Mouse (Mus musculus) limb, embryonic 13.5 days (tissue): ENCODE measurements around the gene Rrp1b. TPM values are rescaled to one million over a fixed set of nuclear protein-coding genes. Genes with fewer than 3 reads are reported as not detected.
A peak's percentile ranks its signal among the peaks of the same experiment; 100 is the strongest.

ENCODE experiments used
- ATAC-seq: fragments of 200-750 bp; cut with Nextera tagmentation; 2 replicates; pipeline ENCODE4 v1.8.0; 2017; ENCODE audit warnings: low read depth, moderate number of reproducible peaks, moderate TSS enrichment; ENCODE audit not compliant: low FRiP score
- H3K27ac ChIP-seq: fragments of 300-500 bp; sonication (generic); 2 replicates; pipeline ENCODE4 v1.5.1; 2015; ENCODE audit warnings: inconsistent platforms, mild to moderate bottlenecking, moderate library complexity
- H3K27me3 ChIP-seq: fragments of 300-500 bp; sonication (generic); 2 replicates; pipeline ENCODE4 v1.6.1; 2015; ENCODE audit warnings: mild to moderate bottlenecking, inconsistent platforms
- H3K36me3 ChIP-seq: fragments of 300-500 bp; sonication (generic); 2 replicates; pipeline ENCODE4 v1.6.1; 2015; ENCODE audit warnings: inconsistent platforms, mild to moderate bottlenecking, moderate library complexity
- H3K4me1 ChIP-seq: fragments of 300-500 bp; sonication (generic); 2 replicates; pipeline ENCODE4 v1.6.1; 2015; ENCODE audit warnings: inconsistent platforms
- H3K4me2 ChIP-seq: fragments of 300-500 bp; sonication (generic); replicated peaks from 2 replicates; pipeline ENCODE4 v1.6.1; 2015; ENCODE audit warnings: inconsistent platforms, mild to moderate bottlenecking, moderate library complexity
- H3K4me3 ChIP-seq: fragments of 300-500 bp; sonication (generic); 2 replicates; pipeline ENCODE4 v1.5.1; 2015; ENCODE audit warnings: moderate library complexity, mild to moderate bottlenecking, inconsistent platforms
- H3K9ac ChIP-seq: fragments of 300-500 bp; sonication (generic); 2 replicates; pipeline ENCODE4 v1.6.1; 2015; ENCODE audit warnings: mild to moderate bottlenecking, inconsistent platforms
- H3K9me3 ChIP-seq: fragments of 300-500 bp; sonication (generic); 2 replicates; pipeline ENCODE4 v1.6.1; 2016; ENCODE audit warnings: inconsistent platforms
- WGBS: fragments of 180-500 bp; shearing (Covaris S2); methylation state at CpG from one replicate; pipeline ENCODE4 v1.1.7; 2015; 5-methylcytosine and 5-hydroxymethylcytosine counted together
- polyA plus RNA-seq: library from polyadenylated mRNA; unstranded; fragments of >200 nt; fragmentation: Nextera tagmentation; extraction: Ambion mirVana; gene quantifications from 2 replicates; pipeline ENCODE4 v1.2.1, GENCODE M21; 2015

The Rrp1b gene
- 87.2 and 89.8 TPM in 2 replicates for polyA plus RNA-seq

- H3K4me2 ChIP-seq, result peak within 1 kb of the TSS; percentile 89
- H3K27me3 ChIP-seq, result no peaks in the 10 kb centered on the region
- H3K4me3 ChIP-seq, result peak within 1 kb of the TSS; percentile 79
- H3K9me3 ChIP-seq, result no peaks in the 10 kb centered on the region
- H3K27ac ChIP-seq, result peak within 1 kb of the TSS; percentile 85
- H3K9ac ChIP-seq, result peak within 1 kb of the TSS; percentile 88
- 5% methylated on average over 52 of the region's 52 CpGs for WGBS
- peaks cover 20% of the 10 kb centered on the region for H3K4me1 ChIP-seq
- peak; percentile 92 for ATAC-seq
- peaks cover 10% of the 10 kb centered on the region for H3K36me3 ChIP-seq
These were observed at the start of gene Rrp1b, which contains the start of gene Hsf2bp for GRCm38 (mm10) chr17:32035609-32036508. TSS of gene Rrp1b (plus strand) at chr17:32036100. TSS of gene Hsf2bp (minus strand) at chr17:32036349.

- no peak overlapping the region for H3K27ac ChIP-seq
- H3K4me2 ChIP-seq, result no peak overlapping the region
- no peaks in the 10 kb centered on the region for H3K36me3 ChIP-seq
- H3K27me3 ChIP-seq, result no peaks in the 10 kb centered on the region
- no peak overlapping the region for H3K4me3 ChIP-seq
- H3K9me3 ChIP-seq, result no peaks in the 10 kb centered on the region
- no peak overlapping the region for H3K9ac ChIP-seq
- no peak for ATAC-seq
- WGBS, result 80% methylated on average over 1 of the region's 1 CpGs
- no peaks in the 10 kb centered on the region for H3K4me1 ChIP-seq
These were observed 49.0 kb upstream of the Rrp1b start for GRCm38 (mm10) chr17:31986915-31987314.

GRCm38 (mm10) chr17:31989035-31989434 is 46.9 kb upstream of the Rrp1b start:
- no peak overlapping the region for H3K4me3 ChIP-seq
- H3K9ac ChIP-seq, result no peak overlapping the region
- no peak overlapping the region for H3K4me2 ChIP-seq
- H3K4me1 ChIP-seq, result no peaks in the 10 kb centered on the region
- 84% methylated on average over 2 of the region's 2 CpGs for WGBS
- no peaks in the 10 kb centered on the region for H3K36me3 ChIP-seq
- H3K27me3 ChIP-seq, result no peaks in the 10 kb centered on the region
- no peaks in the 10 kb centered on the region for H3K9me3 ChIP-seq
- no peak for ATAC-seq
- no peak overlapping the region for H3K27ac ChIP-seq

- no peak overlapping the region for H3K4me3 ChIP-seq
- H3K4me1 ChIP-seq, result no peaks in the 10 kb centered on the region
- no peak for ATAC-seq
- 67% methylated on average over 2 of the region's 2 CpGs for WGBS
- no peak overlapping the region for H3K9ac ChIP-seq
- H3K9me3 ChIP-seq, result no peaks in the 10 kb centered on the region
- no peaks in the 10 kb centered on the region for H3K36me3 ChIP-seq
- H3K27me3 ChIP-seq, result no peaks in the 10 kb centered on the region
- H3K27ac ChIP-seq, result no peak overlapping the region
- H3K4me2 ChIP-seq, result no peak overlapping the region
These were observed 43.9 kb upstream of the Rrp1b start for GRCm38 (mm10) chr17:31992004-31992403.

- Histone ChIP-seq H3K27ac (no peak overlapping the region), H3K4me2 (no peak overlapping the region), H3K4me3 (no peak overlapping the region), H3K9ac (no peak overlapping the region), H3K9me3 (no peaks in the 10 kb centered on the region), H3K27me3 (no peaks in the 10 kb centered on the region), H3K36me3 (no peaks in the 10 kb centered on the region), H3K4me1 (no peaks in the 10 kb centered on the region)
- whole genome bisulfite sequencing, result 42% methylated on average over 1 of the region's 1 CpGs
- ATAC-seq, result no peak
These were observed 42.5 kb upstream of the Rrp1b start for GRCm38 (mm10) chr17:31993354-31993753.

- H3K4me3 ChIP-seq, result no peak overlapping the region
- H3K27ac ChIP-seq, result no peak overlapping the region
- no peaks in the 10 kb centered on the region for H3K36me3 ChIP-seq
- H3K4me1 ChIP-seq, result no peaks in the 10 kb centered on the region
- no peak overlapping the region for H3K9ac ChIP-seq
- H3K27me3 ChIP-seq, result no peaks in the 10 kb centered on the region
- H3K4me2 ChIP-seq, result no peak overlapping the region
- ATAC-seq, result no peak
- no peaks in the 10 kb centered on the region for H3K9me3 ChIP-seq
These were observed 41.8 kb upstream of the Rrp1b start for GRCm38 (mm10) chr17:31994132-31994531.

GRCm38 (mm10) chr17:31995784-31996183 is 40.1 kb upstream of the Rrp1b start:
- H3K9ac ChIP-seq, result no peak overlapping the region
- no peaks in the 10 kb centered on the region for H3K27me3 ChIP-seq
- H3K4me2 ChIP-seq, result no peak overlapping the region
- no peak for ATAC-seq
- H3K36me3 ChIP-seq, result no peaks in the 10 kb centered on the region
- H3K9me3 ChIP-seq, result no peaks in the 10 kb centered on the region
- WGBS, result 70% methylated on average over 2 of the region's 2 CpGs
- no peaks in the 10 kb centered on the region for H3K4me1 ChIP-seq
- H3K27ac ChIP-seq, result no peak overlapping the region
- no peak overlapping the region for H3K4me3 ChIP-seq

- Histone ChIP-seq H3K27me3 (no peaks in the 10 kb centered on the region), H3K4me1 (no peaks in the 10 kb centered on the region), H3K36me3 (no peaks in the 10 kb centered on the region), H3K27ac (no peak overlapping the region), H3K9me3 (no peaks in the 10 kb centered on the region), H3K9ac (no peak overlapping the region), H3K4me2 (no peak overlapping the region), H3K4me3 (no peak overlapping the region)
- WGBS, result 72% methylated on average over 4 of the region's 4 CpGs
- ATAC-seq, result no peak
These were observed 39.6 kb upstream of the Rrp1b start for GRCm38 (mm10) chr17:31996331-31996730.

- ATAC-seq, result no peak
- Histone ChIP-seq H3K27ac (no peak overlapping the region), H3K27me3 (no peaks in the 10 kb centered on the region), H3K4me2 (no peak overlapping the region), H3K9ac (no peak overlapping the region), H3K4me3 (no peak overlapping the region), H3K9me3 (no peaks in the 10 kb centered on the region), H3K36me3 (no peaks in the 10 kb centered on the region), H3K4me1 (no peaks in the 10 kb centered on the region)
- 66% methylated on average over 1 of the region's 1 CpGs for whole genome bisulfite sequencing
These were observed 37.5 kb upstream of the Rrp1b start for GRCm38 (mm10) chr17:31998351-31998750.

GRCm38 (mm10) chr17:32003251-32003650 is 32.6 kb upstream of the Rrp1b start:
- no peak for ATAC-seq
- H3K27me3 ChIP-seq, result no peaks in the 10 kb centered on the region
- no peak overlapping the region for H3K27ac ChIP-seq
- H3K4me1 ChIP-seq, result no peaks in the 10 kb centered on the region
- H3K4me3 ChIP-seq, result no peak overlapping the region
- no peaks in the 10 kb centered on the region for H3K36me3 ChIP-seq
- H3K9me3 ChIP-seq, result no peaks in the 10 kb centered on the region
- 88% methylated on average over 3 of the region's 3 CpGs for WGBS
- no peak overlapping the region for H3K4me2 ChIP-seq
- H3K9ac ChIP-seq, result no peak overlapping the region

GRCm38 (mm10) chr17:32006800-32007199 is 29.1 kb upstream of the Rrp1b start:
- Histone ChIP-seq H3K4me1 (no peaks in the 10 kb centered on the region), H3K9me3 (no peaks in the 10 kb centered on the region), H3K36me3 (no peaks in the 10 kb centered on the region), H3K9ac (no peak overlapping the region), H3K4me2 (no peak overlapping the region), H3K4me3 (no peak overlapping the region), H3K27ac (no peak overlapping the region), H3K27me3 (no peaks in the 10 kb centered on the region)
- no peak for ATAC-seq
- 82% methylated on average over 5 of the region's 5 CpGs for WGBS

GRCm38 (mm10) chr17:32011694-32012093 is 24.2 kb upstream of the Rrp1b start:
- Histone ChIP-seq H3K9me3 (no peaks in the 10 kb centered on the region), H3K27ac (no peak overlapping the region), H3K27me3 (no peaks in the 10 kb centered on the region), H3K36me3 (no peaks in the 10 kb centered on the region), H3K4me1 (peaks cover 8% of the 10 kb centered on the region; the same call in 1 of the 2 replicates), H3K4me2 (no peak overlapping the region), H3K9ac (no peak overlapping the region), H3K4me3 (no peak overlapping the region)
- ATAC-seq, result no peak
- 75% methylated on average over 6 of the region's 6 CpGs for WGBS

- Histone ChIP-seq H3K36me3 (no peaks in the 10 kb centered on the region), H3K9me3 (no peaks in the 10 kb centered on the region), H3K4me3 (no peak overlapping the region), H3K27me3 (no peaks in the 10 kb centered on the region), H3K4me2 (no peak overlapping the region), H3K9ac (no peak overlapping the region), H3K4me1 (peaks cover 8% of the 10 kb centered on the region; the same call in 1 of the 2 replicates), H3K27ac (no peak overlapping the region)
- no peak for ATAC-seq
- WGBS, result 44% methylated on average over 3 of the region's 3 CpGs
These were observed 23.6 kb upstream of the Rrp1b start for GRCm38 (mm10) chr17:32012254-32012653.
